Mouse (Mus musculus): Measurements from ENCODE around the gene Mtmr6. TPM values are rescaled to one million over a fixed set of nuclear protein-coding genes. Genes with fewer than 3 reads are reported as not detected.
"Not testable (repeated sequence)": the region's sequence is repeated elsewhere in the genome, so short reads cannot be mapped to it uniquely, and the experiment has no call there.

Gene Mtmr6
- polyA plus RNA-seq, 2 experiments from 2014 or later, result 49.0 to 50.5 TPM

DNA sequence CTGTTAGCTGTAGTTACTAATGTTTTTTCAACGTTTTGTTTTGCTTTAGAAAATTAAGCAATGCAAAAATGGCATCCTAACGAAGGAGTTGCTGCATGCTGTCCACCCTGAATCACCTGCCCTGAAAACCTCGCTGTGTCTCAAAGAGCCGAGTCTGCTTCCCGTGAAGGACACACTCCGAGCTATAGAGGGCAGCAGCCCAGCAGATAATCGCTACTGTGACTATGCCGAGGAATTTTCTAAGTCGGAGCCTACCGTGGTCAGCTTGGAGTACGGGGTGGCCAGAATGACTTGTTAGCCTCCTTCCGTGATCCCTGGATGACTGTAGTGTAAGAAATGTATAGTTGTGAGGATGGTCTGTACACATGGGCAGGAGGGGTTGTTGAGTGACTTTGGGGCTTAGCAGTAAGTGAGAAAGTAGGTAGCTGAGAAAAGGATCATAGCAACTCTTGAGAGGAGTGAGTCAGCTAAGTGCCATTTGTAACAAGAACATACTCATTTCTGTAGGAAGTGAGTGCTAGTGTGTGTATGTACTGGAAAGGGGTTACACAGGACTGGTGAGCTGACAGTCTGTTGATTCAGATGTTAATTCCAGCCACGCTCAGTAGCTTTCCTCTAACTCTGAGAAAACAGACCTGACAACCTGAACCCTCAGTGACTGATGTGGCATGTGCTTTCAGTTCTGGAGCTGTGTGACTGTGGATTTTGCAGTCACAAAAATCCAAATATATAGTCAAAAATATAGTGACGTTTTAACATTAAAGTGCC, 35.4 kb downstream of the Mtmr6 start:
- no peak for ATAC-seq

DNA sequence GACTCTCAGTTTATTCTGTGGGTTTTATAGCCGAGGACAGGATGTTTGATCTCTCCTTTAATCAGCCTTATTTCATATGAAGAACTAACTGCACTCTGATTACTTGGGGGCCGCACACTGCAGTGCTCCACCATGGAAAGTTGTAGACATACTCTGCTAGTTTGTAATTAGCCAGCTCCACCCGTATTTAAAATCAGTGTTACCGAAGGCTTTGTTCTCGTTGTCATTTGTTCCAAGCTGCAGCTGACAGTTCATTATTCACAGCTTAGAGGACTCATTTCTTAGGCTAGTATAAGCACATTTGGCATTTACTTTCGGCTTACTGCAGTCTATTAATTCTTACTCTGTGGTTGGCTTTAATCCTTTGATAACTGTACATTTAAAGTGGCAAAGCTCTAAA, 36.0 kb downstream of the Mtmr6 start:
- ATAC-seq, result no peak

DNA sequence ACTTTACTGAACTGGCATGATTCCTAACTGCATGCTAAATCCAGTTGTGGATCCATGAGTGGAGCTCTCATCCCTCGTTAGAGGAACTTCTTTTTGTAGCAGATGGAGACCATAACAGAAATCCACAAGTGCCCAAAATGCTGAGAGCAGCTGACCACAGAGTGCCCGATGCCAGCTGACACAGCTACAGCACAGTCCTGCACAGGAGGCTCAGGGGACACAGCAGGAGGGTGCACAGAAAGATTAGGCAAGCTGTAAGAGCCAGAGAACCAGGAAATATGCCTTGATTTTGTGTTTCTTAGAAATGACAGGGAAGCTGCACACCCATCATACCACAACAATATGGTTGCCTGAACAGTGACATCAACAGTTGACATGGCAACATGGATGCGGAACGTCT, 37.4 kb downstream of the Mtmr6 start:
- no peak for ATAC-seq

DNA sequence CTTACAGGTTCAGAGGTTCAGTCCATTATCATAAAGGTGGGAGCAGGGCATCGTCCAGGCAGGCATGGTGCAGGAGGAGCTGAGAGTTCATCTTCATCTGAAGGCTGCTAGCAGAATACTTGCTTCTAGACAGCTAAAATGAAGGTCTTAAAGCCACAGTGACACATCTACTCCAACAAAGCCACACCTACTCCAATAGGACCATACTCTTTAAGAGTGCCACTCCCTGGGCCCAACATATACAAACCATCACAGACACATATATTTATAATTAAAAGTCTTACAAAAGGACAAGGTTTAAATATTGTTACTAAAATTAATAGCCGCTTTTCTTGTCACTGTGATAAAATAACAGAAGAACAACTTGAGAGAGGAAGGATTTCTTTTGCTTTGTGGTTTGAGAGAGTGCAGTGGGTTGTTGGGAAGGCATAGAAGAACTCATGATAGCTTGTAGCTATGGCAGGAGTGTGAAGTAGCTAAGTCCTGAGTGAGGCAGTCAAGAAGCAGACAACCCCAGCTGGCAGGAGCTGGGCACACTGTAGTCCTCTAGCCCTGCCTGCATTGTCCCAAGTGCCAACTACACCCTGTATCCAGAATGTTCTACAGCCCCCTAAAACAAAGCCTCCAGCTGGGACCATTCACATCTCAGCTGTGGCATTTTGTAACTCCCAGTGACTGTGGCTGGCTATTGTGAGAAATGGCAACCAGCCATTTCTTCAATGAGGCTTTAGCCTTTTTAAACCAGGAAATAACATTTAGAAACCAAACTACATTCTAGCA, 39.6 kb downstream of the Mtmr6 start:
- ATAC-seq, result no peak

DNA sequence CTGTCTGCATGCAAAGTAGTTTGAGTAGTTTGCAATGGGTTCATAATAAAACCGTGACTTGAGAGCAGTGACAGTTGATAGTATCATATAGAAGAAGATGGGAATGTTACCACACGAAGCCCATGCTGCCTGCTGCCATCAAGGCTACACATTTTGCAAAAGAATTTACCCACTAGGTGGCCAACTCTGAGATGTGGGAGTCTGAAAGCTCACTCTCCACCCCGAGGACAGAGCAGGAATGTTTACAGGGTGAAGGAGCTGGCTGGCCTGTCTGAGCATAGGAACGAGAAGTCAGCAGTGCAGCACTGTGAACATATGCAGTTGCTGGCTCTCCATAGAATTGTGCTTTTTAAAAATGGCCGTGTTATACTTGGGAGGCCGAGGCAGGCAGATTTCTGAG, 43.1 kb downstream of the Mtmr6 start:
- ATAC-seq, result no peak

DNA sequence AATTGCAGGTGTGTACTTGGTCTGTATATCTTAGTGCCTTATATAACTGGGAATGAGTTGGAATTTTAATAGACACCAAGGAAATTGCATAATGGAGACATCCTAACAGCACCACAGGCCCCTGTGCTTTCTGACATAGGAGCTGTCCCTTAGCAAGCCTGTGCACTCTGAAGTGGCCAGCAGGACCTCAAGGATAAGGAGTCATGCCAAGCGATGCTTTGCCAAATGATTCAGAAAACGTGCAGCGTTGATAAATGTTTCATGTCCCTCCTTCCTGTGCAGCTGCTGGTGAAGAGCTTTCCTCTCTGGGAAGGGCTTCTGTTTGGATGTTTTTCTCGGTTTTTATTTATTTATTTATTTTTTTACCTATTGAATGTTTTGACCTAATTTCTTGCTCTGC, 45.7 kb downstream of the Mtmr6 start:
- ATAC-seq, result no peak

DNA sequence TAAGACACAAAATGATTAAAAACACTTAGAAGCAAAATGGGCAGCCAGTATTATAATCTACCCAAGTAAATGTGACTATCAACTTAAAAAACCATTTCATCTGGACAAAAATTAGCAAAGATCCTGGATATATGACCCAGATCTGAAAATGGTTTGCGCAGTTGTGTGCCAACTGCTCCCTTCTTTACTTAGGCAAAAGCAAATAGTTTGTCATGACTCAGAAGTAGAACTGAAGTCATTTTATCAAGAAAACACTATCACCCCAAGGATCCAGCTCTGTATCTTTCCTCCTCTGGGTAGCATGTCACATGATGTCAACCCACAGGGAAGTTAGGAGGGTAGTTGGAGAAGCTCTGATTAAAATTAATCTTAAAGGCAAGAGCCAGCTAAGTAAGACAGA, 54.2 kb downstream of the Mtmr6 start:
- no peak for ATAC-seq

DNA sequence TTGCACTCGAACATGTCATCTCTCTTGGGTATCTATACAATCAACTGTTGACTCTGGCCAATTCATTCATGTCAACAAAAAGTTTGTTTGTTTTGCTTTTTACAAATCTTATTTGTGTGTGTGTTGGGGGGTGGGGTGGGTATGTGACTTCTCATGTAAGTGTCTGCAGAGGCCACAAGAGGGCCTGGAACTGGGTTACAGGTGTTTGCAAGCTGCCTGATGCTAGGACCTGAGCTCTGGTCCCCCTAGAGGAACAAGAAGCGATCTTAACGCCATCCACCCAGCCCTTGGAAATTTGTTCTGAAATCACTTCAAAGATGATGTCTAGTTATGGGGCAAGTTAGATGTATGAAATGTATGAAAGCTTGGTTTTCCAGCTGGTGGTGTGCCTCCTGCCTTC, 55.8 kb downstream of the Mtmr6 start:
- ATAC-seq, result no peak

DNA sequence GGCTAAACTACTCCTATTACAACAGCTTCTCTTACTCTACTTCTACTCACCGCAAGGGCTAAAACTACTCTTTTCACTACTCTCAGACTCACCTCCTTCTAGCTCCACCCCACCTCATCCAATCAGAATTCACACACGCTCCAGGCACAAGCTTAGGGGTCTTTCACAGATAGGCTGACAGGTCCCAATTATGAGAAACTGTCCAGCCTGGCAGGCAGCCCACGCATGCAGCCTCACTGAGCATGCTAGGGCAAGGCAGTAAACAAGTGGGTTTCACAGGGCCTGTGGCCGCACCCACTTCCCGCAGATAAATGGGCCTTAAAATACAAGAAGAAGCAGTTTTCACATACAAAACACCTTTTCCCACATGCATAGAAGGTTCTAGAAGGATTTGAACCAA, 75.0 kb downstream of the Mtmr6 start:
- not testable (repeated sequence) for ATAC-seq

DNA sequence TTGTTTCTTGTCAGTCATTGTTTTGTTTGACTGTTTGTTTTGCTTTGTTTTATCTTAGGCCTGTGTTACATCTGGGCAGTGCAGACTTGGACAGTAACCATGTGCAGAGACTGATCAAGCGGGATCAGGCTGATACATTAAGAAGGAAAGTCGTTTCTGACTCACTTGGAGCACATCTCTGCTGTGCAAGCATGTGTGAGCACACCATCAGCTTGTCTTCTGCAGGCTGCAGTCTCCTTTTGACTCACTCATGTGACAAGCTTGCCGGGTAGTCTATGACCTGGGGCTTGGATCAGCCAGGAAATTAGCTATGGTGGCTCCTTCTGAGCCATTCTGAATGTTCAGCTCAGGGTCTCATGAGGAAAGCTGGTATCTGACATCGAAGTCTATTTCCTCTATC, 75.5 kb downstream of the Mtmr6 start:
- ATAC-seq, result no peak

DNA sequence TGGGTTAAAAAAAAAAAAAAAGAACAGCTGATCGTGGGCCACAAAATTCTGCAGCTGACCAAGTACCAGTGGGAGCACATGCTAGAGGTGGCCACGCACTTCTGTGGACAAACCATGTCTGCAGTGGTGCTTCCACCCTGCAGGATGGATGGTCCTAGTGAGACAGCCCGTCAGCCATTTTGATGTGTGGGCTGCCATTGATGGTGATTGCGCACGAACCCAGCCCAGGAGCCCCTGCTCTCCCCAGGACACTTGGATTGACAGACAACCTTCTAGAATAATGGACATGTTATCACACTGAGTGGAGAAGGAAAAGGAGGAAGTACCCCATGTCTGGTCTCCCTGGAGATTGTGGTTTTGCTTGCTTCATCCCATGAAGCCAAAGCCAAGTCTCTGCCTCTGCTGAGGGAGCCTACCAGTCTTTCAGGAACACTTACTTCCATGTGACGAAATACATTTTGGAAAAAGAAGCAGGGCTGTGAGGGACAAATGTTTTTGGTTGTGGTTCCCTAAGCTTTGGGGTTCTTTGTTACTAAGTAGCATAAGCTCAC, 80.4 kb downstream of the Mtmr6 start:
- no peak for ATAC-seq

Other genes starting within 250 kb of the Mtmr6 start
- 1 to 10 TPM; 1.0 to 1.5 TPM for gene Atp8a2, start 68.0 kb upstream of the Mtmr6 start, polyA plus RNA-seq (2017; shearing (Covaris generic))
- gene Nupl1, start 13.8 kb upstream of the Mtmr6 start, polyA plus RNA-seq (2017; shearing (Covaris generic)), result under 1 TPM; 0.09 to 0.20 TPM
- 10 to 100 TPM; 14.6 to 20.1 TPM for gene Gm49336, start 13.7 kb upstream of the Mtmr6 start, polyA plus RNA-seq (2017; shearing (Covaris generic))
- not detected for gene Amer2, start 108.0 kb downstream of the Mtmr6 start, polyA plus RNA-seq (2017; shearing (Covaris generic))